Mouse (Mus musculus) kidney, postnatal 36 days (tissue): Measurements from ENCODE around the gene Vamp2.
A peak's percentile ranks its signal among the peaks of the same experiment; 100 is the strongest.

ENCODE experiments used
- DNase-seq, 2 experiments: peaks; one replicate each; pipeline ENCODE4 v3.0.0; 2021 to 2022; ENCODE audit warnings: mixed read lengths in 2 of 2

The Vamp2 gene

DNA sequence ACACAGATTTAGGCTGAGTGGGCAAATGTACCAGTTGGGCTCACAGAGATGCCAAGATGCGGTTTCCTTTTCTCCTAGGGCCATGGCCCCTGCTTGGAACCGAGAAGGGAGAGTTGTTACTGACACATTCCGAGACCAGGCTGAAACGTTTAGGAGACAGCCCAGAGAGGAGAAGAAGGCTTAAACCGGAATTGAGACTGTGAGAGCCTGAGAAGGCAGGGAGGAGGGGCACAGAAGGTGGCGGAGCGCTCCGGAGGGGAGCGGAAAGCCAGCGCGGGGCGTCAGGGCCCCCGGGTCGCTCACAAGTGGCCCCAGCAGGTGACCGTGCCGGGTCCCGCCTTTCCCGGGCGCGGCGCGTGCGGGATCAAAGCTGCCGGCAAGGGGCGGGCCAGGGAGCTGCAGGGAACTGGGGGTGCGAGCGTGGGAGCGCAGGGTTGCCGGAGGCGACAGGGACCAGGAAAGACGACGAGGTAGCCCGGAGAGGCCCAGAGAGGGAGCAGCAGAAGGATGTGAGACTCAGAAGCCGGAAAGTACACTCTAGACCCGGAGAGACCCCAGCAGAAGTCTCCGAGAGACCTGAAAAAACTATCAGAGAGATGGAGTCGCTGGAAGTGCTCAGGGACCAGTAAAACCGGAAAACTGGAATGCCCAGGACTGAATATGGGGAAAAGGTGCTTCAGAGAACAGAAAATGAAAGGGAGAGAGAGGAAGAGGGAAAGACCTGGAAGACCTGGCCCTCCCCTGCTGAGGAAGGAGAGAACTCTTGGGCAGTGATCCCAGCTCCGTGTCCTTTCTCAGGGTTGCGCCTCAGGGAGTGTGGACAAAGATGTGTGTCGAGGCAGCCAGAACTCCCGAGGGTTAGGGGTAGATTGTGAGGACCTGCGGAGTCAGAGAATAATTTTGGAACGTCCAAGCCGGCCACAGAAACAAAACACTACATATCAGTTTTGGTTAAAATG lies 29.7 kb downstream of the Vamp2 start:
- DNase-seq: peak; percentile 45 to 74

DNA sequence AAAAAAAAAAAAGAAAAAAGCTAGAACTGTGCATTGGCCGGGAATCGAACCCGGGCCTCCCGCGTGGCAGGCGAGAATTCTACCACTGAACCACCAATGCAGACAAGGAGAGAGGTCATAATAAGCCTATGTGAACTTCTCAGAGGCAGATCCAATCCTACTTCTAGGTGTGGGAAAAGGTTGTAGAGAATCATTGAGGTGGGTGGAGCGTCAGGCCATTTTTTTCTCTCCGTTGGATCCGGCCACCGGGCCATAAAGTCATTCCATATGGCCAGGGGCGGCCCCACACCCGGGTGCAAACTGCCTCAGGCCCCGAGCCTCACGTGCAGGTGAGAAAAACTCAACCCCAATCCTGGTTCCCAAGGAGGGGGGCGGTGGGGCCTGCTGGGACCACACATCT lies 30.5 kb downstream of the Vamp2 start:
- DNase-seq: peak; percentile 89 to 92

DNA sequence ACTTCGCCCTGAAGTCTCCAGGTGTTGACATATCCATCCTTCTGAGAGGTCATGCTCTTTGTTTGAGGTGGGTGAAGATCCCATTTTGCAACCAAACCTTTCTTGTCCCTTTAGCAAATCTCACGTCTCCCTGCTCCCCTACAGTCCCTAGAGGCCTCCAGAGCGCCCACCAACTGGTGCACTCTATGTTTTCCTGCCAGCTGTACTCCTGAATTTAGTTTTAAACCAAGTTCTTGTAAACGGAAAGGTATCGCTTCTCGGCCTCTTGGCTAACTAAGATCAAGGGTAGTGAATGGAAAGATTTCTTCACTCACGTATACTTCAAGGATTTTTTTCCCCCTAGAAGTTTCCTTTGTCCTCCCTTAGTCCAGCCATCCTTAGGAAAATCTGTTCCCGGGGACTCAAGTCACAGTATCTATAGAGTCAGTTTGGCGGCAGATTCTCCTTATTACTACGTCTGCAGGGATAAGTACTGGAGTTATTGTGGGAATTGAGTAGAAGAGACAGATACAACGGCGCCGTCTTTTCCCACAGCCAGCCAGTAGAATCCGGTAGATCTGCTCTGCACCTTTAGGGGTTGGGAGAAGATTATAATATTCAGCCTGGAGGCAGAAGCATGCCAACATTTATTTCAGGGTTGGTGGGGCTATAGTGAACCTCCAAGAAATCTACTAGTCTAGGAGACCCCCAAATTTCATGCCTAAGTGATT lies 31.3 kb downstream of the Vamp2 start:
- no peak for DNase-seq

DNA sequence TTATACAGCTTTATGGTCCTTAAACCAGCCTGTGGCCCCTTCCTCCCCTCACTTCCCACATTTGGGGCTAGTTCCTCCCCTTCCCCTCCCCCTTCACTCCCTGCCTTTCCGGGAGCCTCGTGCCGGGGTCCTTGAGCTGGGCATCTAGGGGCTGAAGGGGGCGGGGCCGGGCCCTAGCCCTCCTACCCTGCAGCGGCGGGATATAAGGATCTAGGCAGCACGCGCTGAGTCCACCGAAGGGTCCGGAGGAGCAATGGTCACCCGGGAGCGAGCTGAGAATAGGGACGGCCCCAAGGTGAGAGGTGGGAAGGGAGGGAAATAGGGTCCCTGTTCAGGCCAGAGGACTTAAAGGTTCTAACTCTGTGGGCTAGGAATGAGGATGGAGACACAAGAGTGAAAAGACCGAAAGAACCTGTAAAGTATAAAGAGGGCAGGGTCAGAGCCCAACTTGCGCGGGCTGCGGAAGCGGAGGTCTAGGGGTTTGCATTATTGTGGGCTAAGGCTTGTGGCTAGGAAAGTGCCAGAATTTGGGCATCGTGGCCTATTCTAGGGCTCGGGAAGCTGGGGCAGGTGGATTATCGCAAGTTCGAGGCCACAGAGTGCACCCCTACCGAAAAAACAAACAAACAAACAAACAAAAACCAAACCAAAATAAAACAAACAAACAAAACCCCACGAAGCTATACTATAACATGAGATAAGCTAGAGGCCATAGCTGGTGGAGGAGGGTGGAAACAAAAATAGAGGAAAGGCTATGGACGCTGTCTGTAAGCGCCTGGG lies 32.1 kb downstream of the Vamp2 start, which contains the start of gene Hes7:
TSS of gene Hes7 (plus strand) at position 184 of the 780 bp plus-strand sequence.
- no peak for DNase-seq

DNA sequence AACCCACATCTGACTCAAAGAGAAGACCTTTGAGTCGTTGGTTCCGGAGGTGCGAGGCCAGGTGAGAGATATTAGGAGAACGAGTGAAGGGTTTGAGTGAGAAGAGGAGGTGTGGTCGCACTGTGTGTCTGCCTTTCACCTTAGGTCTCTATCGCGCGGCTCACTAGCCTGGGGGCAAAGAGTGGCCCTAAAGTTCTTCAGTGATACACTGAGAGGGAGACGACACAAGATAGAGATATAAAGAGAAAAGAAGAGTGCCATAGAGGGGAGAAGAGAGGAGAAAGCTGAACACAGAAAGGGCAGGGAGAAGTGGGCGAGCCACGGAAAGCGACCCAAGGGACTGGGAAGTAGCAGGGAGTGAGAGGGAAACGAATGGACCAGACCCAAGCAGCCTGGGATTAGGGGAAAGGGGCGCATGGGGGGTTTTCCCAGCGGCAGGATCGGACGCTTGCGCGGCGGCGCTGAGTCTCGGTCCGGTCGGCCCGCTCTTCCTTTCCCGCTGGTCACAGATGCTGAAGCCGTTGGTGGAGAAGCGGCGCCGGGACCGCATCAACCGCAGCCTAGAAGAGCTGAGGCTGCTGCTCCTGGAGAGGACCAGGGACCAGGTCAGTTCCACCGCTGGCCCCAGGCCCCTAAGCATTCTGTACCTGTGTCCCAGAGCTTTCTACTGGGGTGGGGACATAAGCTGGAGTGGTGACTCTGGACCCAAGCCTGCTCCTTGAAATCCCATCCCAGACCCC lies 32.9 kb downstream of the Vamp2 start:
- peak in 1 of 2 experiments; percentile 60 for DNase-seq

DNA sequence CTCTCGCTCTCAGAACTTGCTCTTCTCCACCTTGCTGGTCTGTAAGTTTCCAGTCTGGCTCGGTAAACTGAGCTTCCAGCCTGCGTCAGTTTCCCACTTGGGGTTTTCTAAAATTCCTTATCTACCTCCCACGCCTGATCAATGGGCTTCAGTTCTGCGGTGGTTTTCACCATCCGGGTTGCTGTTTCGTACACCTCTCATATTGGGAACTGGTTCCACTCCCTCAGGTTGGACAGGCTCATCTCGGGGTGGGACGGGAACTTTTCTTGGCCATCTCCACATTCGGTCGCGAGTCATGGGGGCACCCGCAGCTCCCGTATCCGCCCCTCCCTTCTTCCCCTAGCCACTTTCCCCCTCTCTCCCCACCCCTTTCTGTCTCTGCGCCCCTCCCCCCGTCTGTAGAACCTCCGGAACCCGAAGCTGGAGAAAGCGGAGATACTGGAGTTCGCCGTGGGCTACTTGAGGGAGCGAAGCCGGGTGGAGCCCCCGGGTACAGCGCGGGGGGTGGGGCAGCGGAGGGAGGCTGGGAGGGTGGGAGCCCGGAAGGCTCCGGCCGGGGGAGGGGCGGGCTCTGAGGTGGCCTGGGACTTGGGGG lies 33.5 kb downstream of the Vamp2 start:
- no peak for DNase-seq

DNA sequence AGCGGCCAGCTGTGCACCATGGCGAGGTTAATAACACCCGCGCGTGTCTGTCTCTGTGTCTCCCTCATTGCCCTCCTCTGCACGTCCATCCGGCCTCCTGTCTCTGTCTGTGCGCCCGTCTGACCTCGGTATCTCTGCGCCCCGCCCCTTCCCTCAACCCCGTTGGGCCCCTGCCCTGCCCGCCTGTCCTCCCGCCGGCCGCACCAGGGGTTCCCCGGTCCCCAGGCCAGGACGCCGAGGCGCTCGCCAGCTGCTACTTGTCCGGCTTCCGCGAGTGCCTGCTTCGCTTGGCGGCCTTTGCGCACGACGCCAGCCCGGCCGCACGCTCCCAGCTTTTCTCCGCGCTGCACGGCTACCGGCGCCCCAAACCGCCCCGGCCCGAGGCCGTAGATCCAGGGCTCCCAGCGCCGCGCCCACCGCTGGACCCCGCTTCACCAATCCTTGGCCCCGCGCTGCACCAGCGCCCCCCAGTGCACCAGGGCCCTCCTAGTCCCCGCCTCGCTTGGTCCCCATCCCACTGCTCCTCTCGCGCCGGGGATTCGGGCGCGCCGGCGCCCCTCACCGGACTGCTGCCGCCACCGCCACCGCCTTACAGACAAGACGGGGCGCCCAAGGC lies 34.2 kb downstream of the Vamp2 start, which contains the start of gene 9130213A22Rik:
TSS of gene 9130213A22Rik (minus strand) at position 254 of the 616 bp plus-strand sequence.
- DNase-seq: peak; percentile 87 to 91

DNA sequence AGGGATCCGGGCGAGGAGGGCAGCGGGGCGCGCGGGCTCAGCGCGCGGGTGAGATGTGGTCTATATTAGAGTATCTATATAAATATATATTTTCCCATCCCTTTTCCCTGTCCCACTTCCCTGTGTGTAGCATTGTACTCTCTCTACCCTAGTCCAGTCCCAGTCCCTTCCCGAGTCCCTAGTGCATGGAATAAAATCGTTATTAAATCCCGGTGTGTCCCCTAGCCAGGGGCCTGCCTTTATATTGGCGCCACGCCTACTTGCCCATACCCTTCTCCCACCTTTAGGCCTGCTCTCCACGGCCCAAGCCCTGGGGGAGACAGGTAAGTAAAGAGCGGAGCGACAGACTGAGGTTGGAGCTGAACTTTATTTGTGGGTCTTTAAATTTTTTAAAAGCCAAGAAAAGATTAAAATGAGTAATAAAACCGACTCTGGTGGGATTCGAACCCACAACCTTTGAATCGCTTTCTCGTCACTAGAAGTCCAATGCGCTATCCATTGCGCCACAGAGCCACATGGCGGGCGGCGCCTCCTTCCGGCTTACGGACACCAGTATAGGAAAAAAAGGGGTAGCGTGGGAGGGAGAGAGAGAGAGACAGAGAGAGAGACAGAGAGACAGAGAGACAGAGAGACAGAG lies 34.9 kb downstream of the Vamp2 start:
- DNase-seq: peak; percentile 90 to 91

DNA sequence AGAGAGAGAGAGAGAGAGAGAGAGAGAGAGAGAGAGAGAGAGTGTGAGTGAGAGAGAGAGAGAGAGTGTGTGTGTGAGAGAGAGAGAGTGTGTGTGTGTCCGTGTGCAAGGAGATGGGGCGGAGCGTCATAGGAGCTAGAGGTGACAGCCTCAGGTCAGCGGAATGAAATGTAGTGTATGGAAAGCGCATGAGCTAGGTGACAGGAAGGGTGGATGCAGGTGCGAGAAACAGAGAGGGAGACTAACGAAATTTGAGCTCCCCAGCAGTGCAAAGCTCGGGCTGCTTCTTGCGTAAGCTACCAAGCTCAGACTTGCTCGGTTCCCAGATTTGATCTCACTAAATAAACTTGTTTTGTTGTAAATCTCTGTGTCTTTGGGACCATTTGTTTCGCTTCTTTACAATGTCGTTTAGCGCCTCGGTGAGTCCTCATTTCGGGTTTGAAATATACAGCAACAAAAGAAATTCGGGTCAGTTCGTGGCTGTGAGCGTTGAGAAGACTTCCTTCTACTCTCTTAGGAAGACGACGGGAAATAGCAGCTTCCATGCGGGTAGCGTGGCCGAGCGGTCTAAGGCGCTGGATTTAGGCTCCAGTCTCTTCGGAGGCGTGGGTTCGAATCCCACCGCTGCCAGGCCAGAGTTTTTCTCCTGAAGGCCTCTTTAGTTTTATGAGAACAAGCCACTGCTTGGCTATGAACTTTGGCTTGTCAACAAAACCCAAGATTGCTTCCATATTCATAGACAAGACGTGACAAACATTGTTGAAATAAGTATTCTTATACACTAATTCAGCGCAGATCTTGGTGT lies 35.6 kb downstream of the Vamp2 start:
- peak; percentile 90 to 92 for DNase-seq

DNA sequence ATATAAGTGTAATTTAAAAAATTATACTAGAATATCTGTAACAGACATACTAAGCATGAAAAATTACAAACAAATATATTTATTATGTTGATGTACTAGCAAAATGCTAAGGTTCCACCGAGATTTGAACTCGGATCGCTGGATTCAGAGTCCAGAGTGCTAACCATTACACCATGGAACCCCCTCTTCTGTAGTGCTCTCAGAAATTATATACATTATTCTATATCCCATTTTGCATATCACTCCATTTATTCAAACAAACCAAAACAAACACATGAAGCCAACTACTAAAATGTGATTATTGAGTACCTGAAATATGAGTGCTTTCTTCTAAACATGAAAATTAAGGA lies 36.2 kb downstream of the Vamp2 start:
- peak; percentile 69 to 72 for DNase-seq

DNA sequence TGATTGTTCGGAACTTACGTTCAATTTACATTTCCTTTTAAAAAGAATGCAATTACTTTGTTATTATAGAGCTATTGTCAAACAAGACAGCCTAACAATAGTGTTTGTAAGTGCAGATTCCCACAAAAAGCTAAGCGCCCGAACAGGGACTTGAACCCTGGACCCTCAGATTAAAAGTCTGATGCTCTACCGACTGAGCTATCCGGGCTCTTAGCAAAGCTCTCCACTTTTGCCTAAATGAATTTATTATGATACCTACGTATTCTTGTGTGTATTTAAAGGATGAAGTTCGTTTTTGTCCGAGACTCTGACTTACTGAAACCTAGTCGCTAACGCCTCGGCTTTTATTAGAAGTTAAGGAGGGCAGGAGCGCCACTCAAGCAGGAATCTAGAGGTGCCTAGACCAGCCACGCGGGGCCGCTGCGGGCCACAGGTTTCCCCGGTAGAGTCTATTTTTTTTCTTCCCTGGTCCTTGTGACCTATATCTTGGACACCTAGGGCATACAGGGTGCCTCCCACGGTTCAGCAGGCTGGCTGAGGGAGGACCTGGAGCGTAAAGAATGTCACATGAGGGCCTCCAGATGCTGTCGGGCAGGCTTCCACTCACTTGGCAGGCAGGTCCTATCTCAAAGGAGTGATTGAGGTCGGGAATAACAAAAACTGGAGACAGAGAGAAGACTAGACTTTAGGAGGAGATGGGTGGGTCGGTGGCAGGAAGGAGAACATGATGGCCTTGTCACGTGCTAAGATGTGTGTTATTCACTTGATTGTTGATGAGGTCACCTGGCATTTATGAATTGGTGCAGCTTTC lies 37.0 kb downstream of the Vamp2 start:
- DNase-seq: peak; percentile 85 to 87

DNA sequence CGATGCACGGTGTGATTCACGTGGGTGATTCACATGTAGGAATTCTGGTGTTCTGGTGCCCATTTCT lies 37.4 kb downstream of the Vamp2 start, which contains the start of gene Aloxe3:
TSS of gene Aloxe3 (plus strand) at position 45 of the 67 bp plus-strand sequence.
- no peak for DNase-seq

DNA sequence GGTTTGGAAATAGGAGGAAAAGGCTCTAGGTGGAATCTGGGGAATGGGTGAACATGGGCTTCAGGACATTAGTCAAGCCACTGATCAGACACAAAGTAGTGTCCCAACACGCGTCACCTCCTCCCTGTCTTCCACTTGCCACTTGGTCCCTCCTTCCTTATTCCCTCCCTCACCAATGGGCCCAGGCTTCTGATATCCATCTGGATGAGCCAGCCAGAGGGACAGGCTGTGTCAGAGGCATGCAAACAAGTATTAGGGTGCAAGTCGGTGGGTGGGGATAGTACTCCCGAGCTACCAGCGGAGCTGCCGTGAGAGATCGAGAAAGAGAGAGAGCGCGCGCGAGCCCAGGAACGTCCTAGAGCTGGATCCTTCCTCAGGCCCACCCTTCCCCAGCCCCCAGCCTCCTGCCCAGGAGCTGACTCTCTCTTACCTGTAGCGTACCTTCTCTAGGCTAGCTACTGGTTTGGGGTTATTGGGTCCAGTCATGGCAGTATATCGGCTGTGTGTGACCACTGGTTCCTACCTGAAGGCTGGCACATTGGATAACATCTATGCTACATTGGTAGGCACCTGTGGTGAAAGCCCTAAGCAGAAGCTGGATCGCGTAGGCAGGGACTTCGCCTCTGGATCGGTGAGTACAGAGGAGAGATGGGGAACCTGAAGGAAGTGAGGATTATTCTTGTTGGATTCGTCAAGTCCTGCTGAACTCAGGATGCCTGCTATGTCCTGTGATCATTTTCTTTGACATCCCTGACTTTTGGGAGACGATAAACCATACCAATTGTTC lies 37.8 kb downstream of the Vamp2 start:
- no peak for DNase-seq

DNA sequence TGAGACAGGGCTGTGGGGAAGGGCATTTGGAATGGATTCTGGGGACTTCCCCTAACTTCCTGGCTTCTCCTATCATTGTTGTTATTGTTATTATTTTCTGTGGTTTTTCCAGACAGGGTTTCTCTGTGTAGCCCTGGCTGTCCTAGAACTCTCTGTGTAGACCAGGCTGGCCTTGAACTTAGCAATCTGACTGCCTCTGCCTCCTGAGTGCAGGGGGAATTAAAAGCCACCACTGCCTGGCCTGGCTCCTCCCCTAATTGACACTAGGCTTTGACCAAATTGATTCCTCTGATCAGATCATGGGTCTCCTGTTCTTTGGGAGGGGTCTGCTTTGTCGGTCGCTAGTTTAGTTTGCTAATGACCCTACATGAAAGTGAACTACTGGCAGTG lies 38.4 kb downstream of the Vamp2 start:
- no peak for DNase-seq

DNA sequence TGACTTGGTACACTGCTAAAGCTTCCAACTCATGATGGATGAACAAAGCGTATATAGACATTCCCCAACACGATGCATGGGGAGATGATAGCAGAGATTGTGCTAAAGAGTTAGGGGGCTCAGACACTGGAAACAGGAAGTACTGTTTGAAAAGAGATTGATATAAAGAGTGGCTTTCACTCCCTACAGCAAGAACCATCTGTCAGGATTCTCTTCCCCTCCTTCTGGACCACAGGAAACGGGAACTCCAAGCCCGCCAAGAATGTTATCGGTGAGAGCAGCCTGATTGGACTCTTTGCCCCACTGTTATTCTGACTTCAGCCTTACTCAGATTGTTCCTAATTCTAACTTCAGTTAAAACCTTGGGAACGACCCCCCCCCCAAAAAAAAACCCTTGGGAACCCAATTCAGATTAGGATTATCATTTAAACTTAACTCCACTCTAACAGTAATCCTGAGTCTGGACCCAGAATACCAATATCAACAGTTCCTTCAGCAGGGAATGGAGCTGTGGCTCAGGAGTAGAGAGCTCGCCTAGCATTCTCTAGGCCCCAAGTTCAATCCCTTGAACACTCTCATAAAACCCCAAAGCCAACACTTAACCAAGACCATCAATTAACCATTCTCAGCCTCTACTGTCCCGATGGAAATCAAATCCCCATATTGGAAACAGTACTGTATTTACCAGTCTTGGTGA lies 40.3 kb downstream of the Vamp2 start:
- DNase-seq: no peak

DNA sequence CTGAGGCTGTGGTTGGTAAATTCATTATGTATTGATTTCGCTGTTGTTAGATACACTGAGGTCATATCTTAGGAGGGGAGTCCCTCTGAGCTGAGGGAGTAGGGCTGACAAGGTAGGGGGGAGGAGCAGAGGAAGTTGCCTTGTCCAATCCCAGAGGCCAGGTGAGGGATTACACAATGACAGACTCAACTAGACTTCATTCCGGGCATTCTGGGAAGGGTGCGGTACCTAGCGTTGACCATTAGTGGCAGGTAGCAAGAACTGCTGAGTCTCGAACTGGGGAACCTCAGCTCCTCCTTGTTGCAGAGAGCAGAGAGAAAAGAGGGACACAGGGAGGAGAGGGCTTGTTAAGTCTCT lies 45.3 kb downstream of the Vamp2 start:
- no peak for DNase-seq

DNA sequence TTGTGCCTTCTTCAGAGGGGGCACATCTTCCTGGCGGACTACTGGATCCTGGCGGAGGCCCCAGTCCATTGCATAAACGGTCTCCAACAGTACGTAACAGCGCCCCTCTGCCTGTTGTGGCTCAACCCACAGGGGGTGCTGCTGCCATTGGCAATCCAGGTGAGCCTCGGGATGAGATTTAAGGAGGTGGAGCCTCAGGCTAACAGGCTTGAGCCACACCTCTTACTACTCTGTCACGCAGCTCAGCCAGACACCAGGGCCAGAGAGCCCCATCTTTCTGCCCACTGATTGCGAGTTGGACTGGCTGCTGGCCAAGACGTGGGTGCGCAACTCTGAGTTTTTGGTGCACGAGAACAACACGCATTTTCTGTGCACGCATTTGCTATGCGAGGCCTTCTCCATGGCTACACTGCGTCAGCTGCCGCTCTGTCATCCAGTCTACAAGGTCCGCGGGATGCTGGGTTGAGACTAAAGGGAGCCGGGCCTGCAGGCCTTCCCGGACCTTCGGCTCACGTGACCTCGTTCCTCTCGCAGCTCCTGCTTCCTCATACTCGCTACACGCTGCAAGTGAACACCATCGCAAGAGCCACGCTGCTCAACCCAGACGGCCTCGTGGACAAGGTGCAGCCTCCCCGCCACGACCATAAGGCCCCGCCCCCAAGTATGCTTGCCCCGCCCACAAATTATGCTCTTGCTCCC lies 45.8 kb downstream of the Vamp2 start:
- DNase-seq: peak; percentile 33 to 64

DNA sequence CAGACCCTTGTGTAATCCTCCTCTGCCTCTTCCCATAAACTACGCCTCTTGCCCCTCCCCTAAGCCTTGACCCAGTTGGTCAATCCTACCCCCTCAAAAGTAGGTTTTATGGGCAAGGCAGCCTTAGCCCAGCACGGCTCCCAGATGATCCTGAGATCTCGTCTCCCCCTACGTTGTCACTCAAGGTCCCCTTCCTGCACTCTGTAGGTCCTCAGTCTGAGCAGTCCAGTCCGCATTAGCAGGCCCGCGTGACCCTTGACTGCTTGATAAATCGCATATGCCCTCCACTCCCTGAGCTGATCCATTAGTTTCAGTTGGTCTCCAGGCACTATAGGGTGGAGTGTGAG lies 46.3 kb downstream of the Vamp2 start:
- DNase-seq: no peak
